Mouse (Mus musculus) forebrain, embryonic 12.5 days (tissue): ENCODE data around the gene Mterf1a. TPM values are rescaled to one million over a fixed set of nuclear protein-coding genes. Genes with fewer than 3 reads are reported as not detected.

ENCODE experiments used
- polyA plus RNA-seq: library from polyadenylated mRNA; unstranded; fragments of >200 nt; fragmentation: Nextera tagmentation; extraction: Ambion mirVana; gene quantifications from 2 replicates; pipeline ENCODE4 v1.2.1, GENCODE M21; 2016

The Mterf1a gene
- polyA plus RNA-seq, 1 experiment from 2014 or later, result 12.5 TPM

Other genes with a start within 250 kb of the Mterf1a start
- not detected in 2 replicates for gene Tmbim7, start 242.8 kb downstream of the Mterf1a start, polyA plus RNA-seq
- 73.5 and 76.0 TPM in 2 replicates for gene Gatad1, start 236.7 kb downstream of the Mterf1a start, polyA plus RNA-seq
- gene Ankib1, start 91.0 kb downstream of the Mterf1a start, polyA plus RNA-seq, result 21.6 and 22.1 TPM in 2 replicates
- gene Krit1, start 90.7 kb downstream of the Mterf1a start, polyA plus RNA-seq, result 77.8 and 83.3 TPM in 2 replicates
- 0.06 and 0.10 TPM in 2 replicates for gene Lrrd1, start 48.8 kb downstream of the Mterf1a start, polyA plus RNA-seq
- 295 and 296 TPM in 2 replicates for gene Akap9, start 34.1 kb upstream of the Mterf1a start, polyA plus RNA-seq
- gene Cyp51, start 210.8 kb upstream of the Mterf1a start, polyA plus RNA-seq, result 147 and 150 TPM in 2 replicates